Mouse (Mus musculus) heart, adult 18-20 months (tissue): Measurements from ENCODE around the gene Tom1l2. TPM values are rescaled to one million over a fixed set of nuclear protein-coding genes. Genes with fewer than 3 reads are reported as not detected.

Experiments
- DNase-seq, 2 experiments: peaks; one replicate each; pipeline ENCODE4 v3.0.0; 2021 to 2022; ENCODE audit warnings: mixed read lengths in 1 of 2
- microRNA-seq, 2 experiments: library from miRNA; unstranded; fragments of <30 nt; microRNA quantifications; one replicate each; pipeline ENCODE4 v1.2.0; 2022
- total RNA-seq, 2 experiments: library from RNA; stranded (reverse); gene quantifications; 2 replicates each; pipeline ENCODE4 v1.2.3; 2021

Gene Tom1l2
- total RNA-seq, 2 experiments from 2014 or later: 107 to 116 TPM

GRCm38 (mm10) chr11:60176975-60177657, 175.6 kb downstream of the Tom1l2 start:
- peak; percentile 51 to 75 for DNase-seq

Small RNAs within 50 kb of the gene (microRNA-seq; reads per million reads assigned to microRNA genes)
- gene Gm27711: 0 reads per million in 2 experiments
- 0 to 0.81 reads per million in 2 experiments for gene Mir6921
- gene Mir6922: 0.54 to 0.76 reads per million in 2 experiments

Other genes with a start within 250 kb of the Tom1l2 start
- 10 to 100 TPM; 18.0 to 23.0 TPM for gene Rai1, start 247.9 kb downstream of the Tom1l2 start, total RNA-seq
- gene Srebf1, start 130.3 kb downstream of the Tom1l2 start, total RNA-seq: 10 to 100 TPM; 25.7 to 36.6 TPM
- 1 to 10 TPM; 3.3 TPM for gene Drc3, start 424 bp upstream of the Tom1l2 start, total RNA-seq
- 10 to 100 TPM; 41.2 to 48.6 TPM for gene Gid4, start 64.2 kb upstream of the Tom1l2 start, total RNA-seq
- 10 to 100 TPM; 43.0 to 49.2 TPM for gene Atpaf2, start 65.6 kb upstream of the Tom1l2 start, total RNA-seq
- 10 to 100 TPM; 26.4 to 30.5 TPM for gene Drg2, start 101.7 kb upstream of the Tom1l2 start, total RNA-seq
- not detected for gene Myo15, start 116.4 kb upstream of the Tom1l2 start, total RNA-seq
- 10 to 100 TPM; 77.6 to 82.0 TPM for gene Alkbh5, start 183.5 kb upstream of the Tom1l2 start, total RNA-seq